Mouse (Mus musculus) common myeloid progenitor, adult 5-6 weeks (primary cell): ENCODE measurements around the gene Tmc1. TPM values are rescaled to one million over a fixed set of nuclear protein-coding genes. Genes with fewer than 3 reads are reported as not detected.
A peak's percentile ranks its signal among the peaks of the same experiment; 100 is the strongest.

Experiments used
- ATAC-seq: replicated peaks from 2 replicates; pipeline ENCODE4 v1.8.0; 2016; ENCODE audit warnings: low read depth, mild to moderate bottlenecking, moderate TSS enrichment, inconsistent platforms; ENCODE audit not compliant: poor library complexity, severe bottlenecking
- total RNA-seq: library from RNA; stranded (forward); fragments of 200-1000, 187-1606 nt; gene quantifications from 2 replicates; pipeline ENCODE4 v1.2.3, GENCODE M21; 2017

The Tmc1 gene
- total RNA-seq, 1 experiment from 2014 or later: not detected

DNA sequence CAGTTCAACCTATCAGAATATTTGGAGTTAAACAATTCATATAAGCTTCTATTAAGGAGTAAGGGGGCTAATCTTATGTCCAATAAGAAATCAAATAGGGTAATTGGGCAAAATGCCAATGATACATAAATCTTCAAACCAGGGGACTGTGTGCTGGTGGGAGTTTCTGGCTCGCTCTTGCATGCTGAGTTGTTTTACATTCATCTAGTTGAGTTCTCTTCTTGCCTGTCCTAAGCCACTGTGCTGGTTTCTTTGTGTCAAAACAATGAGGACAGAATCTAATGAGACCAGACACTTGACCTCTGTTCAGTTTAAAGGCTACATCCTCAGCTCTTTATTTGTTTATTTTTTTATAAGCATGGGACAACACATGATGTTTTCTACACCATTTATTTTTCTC is 119.1 kb downstream of the Tmc1 start:
- ATAC-seq: no peak

DNA sequence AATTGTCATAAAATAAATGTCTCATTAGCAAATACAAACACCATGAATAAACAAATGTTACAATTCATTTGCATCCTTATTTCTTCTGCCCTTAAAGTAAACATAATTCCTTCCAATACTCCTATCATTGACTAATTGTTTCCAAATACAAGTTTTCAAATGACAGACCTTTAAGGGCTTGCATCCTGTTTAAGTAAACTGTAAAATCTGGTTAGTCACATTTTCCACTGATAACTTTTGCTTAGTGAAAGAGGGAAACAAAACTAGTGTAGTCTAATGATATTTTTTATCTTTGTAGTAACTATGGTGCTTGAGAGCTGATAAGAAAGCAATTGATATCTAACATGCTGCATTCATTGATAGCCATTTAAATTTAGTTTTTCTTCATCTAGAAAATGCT is 154.5 kb downstream of the Tmc1 start:
- no peak for ATAC-seq

DNA sequence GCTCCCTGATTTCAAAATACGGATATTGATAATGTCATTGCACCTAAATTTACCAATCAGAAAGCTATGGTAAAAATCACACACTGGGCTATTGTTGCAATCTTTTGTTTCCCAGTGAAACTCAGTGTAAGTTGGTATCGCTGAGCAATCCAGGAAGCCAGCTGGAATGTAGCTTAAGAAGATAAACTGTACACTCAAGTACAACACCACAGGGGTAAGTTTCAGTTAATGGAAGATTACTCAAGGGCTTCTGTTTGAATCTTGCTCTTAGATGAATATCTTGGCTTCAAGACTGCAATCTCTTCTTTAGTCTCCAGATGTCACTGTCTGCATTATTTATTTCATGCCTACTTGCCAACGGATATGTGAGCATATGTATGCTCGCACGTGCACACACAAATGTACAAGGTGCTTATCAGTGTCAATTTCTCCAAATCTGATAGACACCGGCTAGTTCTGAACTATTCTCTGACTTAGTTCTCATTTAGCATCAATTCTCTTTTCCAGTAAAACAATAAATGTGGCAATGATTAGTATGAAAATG is 156.4 kb downstream of the Tmc1 start:
- peak; percentile 89 for ATAC-seq

DNA sequence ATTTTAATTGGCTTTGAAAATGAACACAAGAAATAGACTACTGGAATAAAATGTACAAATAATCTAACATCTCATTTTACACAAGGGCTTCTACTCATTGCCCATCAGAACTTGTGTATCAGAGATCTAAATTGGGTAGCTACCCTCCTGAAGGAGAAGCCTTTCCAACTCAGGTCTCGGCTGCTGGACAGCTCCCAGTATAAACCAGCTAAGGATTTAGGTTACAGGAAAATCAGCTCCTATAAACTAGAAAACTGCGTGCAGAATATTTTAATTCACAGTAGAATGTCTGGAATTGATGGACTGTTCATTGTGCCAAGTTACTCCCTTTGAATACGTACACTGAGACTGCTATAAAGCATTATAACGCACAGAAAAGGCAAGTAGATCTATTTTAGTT is 158.0 kb downstream of the Tmc1 start:
- no peak for ATAC-seq

DNA sequence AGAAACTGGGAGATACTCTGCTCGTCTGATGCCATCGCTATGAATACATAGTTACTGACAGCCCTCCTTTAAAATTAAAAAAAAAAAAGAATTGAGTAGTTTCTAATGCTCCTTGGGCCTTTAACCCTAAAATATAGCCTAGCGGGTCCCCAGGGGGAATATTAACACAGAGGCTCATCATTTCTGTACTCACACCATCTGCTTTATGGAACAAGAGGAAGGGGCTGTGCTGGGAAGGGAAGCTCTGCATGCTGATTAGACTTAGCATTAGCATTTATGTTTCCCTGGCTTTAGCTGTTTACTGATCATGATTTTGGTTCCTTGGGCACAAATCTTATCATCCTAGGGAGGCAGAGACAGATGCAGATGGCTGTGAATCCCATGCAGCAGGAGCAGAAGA is 159.0 kb downstream of the Tmc1 start:
- ATAC-seq: no peak

DNA sequence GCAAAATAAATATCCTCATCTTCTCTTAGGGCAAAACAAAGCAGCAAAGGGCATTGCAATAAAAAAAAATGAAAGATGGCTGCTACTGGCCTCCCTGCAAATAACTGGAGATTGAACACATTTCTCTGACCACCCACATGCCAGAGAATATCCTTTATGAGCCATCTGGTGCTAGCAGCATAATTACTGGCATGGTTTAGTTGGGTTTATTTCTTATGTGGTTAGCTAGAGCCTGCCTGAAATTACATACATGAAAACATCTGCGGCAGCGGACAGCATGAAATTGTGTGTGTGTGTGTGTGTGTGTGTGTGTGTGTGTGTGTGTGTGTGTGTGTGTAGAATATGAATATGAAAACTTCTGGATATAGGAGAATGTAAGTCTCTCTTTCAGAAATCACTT is 161.2 kb downstream of the Tmc1 start:
- ATAC-seq: no peak

DNA sequence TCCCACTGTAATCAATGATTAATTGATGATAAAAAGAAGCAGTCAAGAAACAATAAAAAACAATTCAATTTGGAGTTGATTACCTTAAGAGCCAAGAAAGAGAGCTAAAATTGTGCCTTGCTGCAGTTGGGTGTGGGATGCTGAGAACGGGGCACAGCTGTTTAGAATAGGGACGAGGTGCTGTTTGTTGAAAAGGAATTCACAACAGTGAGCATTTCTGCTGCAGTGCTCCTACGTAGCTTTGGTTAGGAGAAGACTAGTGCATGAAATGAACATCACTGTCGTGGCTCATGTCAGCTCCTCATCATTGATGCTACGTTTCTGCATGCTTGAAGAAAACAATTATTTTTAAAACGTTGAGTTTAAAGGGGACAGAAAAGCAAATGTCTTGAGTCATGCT is 166.7 kb downstream of the Tmc1 start:
- no peak for ATAC-seq

DNA sequence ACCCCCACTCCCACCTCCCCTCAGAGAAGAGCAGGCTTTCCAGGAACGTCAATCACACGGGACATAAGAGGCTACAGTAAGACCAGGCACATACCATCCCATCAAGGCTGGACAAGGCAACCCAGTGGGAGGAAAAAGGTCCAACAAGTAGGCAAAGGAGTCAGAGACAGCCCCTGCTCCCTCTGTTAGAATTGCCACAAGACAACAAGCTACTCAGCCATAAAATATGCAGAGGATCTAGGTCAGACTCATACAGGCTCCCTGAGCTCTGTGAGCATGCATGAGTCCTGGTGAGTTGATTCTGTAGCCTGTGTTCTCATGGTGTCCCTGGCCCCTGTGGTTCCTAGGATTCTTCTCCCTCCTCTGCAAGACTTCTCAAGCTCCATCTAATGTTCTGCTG is 178.3 kb downstream of the Tmc1 start:
- no peak for ATAC-seq

DNA sequence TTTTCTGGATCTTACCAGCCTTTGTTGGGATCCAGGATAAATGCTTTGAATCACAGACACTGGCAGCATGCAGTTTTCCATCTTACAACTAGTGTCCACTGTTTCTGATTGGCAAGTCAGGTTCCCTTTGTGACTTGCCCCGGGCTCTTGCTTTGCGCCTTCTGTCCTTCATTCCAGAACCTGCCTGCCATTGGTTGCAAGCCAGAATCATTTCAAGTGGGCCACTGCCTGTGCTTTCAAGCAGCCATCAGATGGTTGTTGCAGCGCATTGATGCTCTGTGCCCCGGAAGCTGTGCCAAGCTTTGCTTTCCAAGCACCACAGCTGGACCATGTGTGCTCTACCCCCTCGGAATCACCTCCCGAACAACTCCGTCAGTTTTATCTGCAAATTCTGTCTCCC is 180.1 kb downstream of the Tmc1 start:
- ATAC-seq: no peak

DNA sequence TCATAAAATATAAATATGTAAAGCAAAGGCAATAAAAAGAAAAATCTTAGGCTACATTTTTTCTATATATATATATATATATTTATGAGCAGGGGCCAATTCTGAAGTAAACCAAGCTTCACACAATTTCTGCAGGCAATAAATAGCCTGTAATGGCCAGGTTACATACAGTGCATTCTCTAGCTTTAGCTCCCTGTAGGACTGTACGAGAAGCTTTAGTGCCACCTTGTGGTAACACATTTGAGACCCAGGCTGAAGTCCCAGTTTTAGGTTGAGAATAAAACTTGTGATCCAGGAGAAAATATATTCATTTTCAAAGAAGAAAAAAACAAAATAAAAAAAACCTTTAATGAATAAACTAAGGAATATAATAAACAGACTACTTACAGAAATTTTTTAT is 189.8 kb downstream of the Tmc1 start:
- peak; percentile 77 for ATAC-seq

DNA sequence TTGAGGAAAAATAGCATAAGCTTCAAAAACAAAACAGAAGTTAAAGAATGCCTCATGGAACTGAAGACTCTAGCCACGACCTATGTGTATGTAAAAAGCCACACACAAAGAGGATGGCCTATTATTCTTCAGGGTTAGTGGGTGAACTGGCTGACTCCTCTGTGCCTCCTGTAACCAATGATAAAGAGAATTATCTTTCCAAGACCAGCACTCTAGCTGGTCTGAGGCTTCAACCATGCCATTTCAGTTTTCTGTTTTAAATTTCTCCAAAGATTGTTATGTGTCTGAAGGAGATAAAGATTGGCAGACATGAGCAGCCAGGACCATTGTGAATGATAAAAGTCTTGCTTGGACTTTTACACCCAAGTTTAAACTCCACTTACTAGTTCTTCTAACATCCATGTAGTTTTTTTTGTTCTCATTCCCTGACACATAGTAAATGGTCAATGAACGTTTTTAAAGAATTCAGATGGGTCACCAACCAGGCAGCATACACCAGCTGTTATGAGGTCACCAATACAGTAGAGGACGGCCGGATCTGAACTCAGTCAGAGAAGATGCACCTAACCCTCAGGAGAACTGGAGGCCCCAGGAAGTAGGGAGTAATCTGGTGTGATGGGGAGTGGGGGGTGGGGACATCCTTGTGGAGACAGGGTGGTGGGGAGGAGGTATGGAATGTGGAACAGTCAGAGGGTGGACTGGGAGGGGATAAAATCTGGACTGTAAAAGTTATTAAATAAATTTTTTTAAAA is 192.2 kb downstream of the Tmc1 start:
- ATAC-seq: peak; percentile 83

DNA sequence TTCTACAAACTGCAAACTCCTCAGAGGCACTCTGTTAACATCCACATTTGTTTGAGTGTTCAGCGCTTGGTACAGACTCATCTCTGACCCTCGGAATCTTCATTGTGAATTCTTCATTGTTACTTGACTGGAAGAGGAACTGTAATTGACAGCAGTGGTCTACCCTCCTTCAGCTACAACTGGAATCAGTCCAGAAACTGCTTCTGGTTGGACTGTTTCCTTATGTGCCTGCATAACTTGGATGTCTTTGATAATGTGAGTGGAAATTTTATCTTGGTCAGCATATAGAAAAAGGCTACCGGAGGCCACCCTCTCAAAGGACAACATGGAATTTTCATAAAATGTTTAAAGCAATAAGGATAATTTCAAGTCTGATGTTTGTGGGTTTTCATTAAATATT is 192.9 kb downstream of the Tmc1 start:
- peak; percentile 37 for ATAC-seq

DNA sequence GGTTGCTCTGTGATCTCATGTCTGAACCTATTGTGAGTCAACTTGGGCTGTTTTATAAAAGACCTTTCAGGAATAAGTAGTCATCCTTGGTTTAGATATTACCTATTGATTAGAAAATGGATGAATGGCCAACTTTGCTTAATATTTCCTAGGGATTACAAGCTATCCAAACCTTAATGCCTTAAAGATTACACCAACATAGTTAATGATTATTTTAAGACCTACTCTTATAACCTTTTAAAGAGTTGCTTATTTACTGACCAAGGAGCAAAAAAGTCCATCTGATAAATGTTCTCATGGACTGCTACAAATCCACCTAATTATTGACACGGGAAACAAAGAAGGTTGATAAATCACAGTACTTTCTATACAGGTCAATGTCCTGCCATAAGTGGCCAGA is 209.4 kb downstream of the Tmc1 start:
- ATAC-seq: no peak

Other genes with a start within 250 kb of the Tmc1 start
- gene Aldh1a7, start 226.6 kb downstream of the Tmc1 start, total RNA-seq: 17.1 and 18.0 TPM in 2 replicates